Mouse (Mus musculus): ENCODE measurements around the gene Sh3bp1.

GRCm38 (mm10) chr15:78915660-78916017 is 16.1 kb downstream of the Sh3bp1 start:
- no peak for TF ChIP-seq POLR2A (IDR thresholded peaks at IDR 0.05; ENCODE audit: control insufficient read depth in 1 of 2, insufficient read depth in 1 of 2, low read depth in 1 of 2, low read length in 2 of 2, poor library complexity in 1 of 2)
- no peak for TF ChIP-seq ETS1 (IDR thresholded peaks at IDR 0.05; ENCODE audit: low read depth, low read length)
- TF ChIP-seq POLR2AphosphoS2 (IDR thresholded peaks at IDR 0.05; ENCODE audit: low read length), result no peak
- peak; percentile 87 to 95 (median 95) for TF ChIP-seq CTCF (IDR thresholded peaks at IDR 0.05 in 2 of 3, conservative IDR thresholded peaks at IDR 0.05 in 1 of 3; ENCODE audit: control insufficient read depth in 1 of 3, insufficient read depth in 1 of 3, low read depth in 2 of 3, low read length in 3 of 3, poor library complexity in 1 of 3, severe bottlenecking in 1 of 3)
- TF ChIP-seq MEF2A (IDR thresholded peaks at IDR 0.05; ENCODE audit: extremely low read depth, insufficient replicate concordance, low read depth, low read length, poor library complexity, severe bottlenecking), result no peak
- TF ChIP-seq HCFC1 (IDR thresholded peaks at IDR 0.05; ENCODE audit: low read depth, low read length), result no peak; the same call in 1 of the 2 replicates
- no peak for TF ChIP-seq TBP (IDR thresholded peaks at IDR 0.05; ENCODE audit: low read depth, low read length)
- no peak for TF ChIP-seq MAFK (IDR thresholded peaks at IDR 0.05; ENCODE audit: borderline replicate concordance, low read depth, low read length)
